Mouse (Mus musculus): ENCODE measurements at regions not wholly inside any gene's neighbourhood (a gene's known extent, or its start where the extent isn't known, plus 50 kb on each side); places are given as distances from the start of the nearest gene placed in this dataset.

DNA sequence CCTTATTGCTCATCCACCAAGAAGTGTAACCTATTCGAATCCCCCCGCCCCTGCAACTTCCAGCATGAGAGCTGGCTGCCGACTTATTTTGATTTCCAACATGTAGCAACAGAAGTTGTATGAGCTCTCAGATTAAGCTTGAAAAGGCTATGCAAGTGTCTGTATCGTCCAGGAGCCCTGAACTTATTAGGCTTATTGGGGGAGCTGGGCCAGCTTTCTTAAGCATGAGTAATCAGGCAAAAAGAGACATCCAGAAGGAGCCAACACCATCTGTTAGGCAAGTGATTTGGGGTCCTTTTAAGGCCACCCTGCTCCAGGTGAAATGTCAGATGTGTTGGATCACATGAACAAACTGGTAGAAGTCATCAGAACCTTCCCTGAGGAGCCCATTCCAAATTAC, 1481.0 kb upstream of the Gm6569 start:
- TF ChIP-seq MYOD1 (IDR thresholded peaks at IDR 0.05; ENCODE audit: control insufficient read depth in 1 of 3, insufficient read length in 2 of 3, low read depth in 2 of 3) (no peak), POLR2A (IDR thresholded peaks at IDR 0.05; ENCODE audit: insufficient read length, low read depth) (no peak), MAX (IDR thresholded peaks at IDR 0.05; ENCODE audit: low read depth) (no peak), TCF12 (IDR thresholded peaks at IDR 0.05; ENCODE audit: insufficient read depth, poor library complexity, severe bottlenecking) (no peak), CEBPB (IDR thresholded peaks at IDR 0.05; ENCODE audit: insufficient read depth, poor library complexity, severe bottlenecking) (no peak), POLR2AphosphoS2 (IDR thresholded peaks at IDR 0.05; ENCODE audit: insufficient read length, low read depth) (no peak), E2F4 (IDR thresholded peaks at IDR 0.05; ENCODE audit: insufficient read depth) (no peak), USF1 (IDR thresholded peaks at IDR 0.05; ENCODE audit: low read depth) (no peak)

Data from myocyte (in vitro differentiated cells).